Mouse (Mus musculus) liver, embryonic 14 days (tissue): ENCODE measurements around the gene Tbrg1. TPM values are rescaled to one million over a fixed set of nuclear protein-coding genes. Genes with fewer than 3 reads are reported as not detected.

Experiments
- polyA plus RNA-seq: library from polyadenylated mRNA; depleted of rRNA; stranded (reverse); fragments of >200 nt; gene quantifications from 2 replicates; pipeline ENCODE4 v1.2.3, GENCODE M21; 2012; rRNA removed

Gene Tbrg1
- polyA plus RNA-seq = 22.3 and 25.8 TPM in 2 replicates

DNA sequence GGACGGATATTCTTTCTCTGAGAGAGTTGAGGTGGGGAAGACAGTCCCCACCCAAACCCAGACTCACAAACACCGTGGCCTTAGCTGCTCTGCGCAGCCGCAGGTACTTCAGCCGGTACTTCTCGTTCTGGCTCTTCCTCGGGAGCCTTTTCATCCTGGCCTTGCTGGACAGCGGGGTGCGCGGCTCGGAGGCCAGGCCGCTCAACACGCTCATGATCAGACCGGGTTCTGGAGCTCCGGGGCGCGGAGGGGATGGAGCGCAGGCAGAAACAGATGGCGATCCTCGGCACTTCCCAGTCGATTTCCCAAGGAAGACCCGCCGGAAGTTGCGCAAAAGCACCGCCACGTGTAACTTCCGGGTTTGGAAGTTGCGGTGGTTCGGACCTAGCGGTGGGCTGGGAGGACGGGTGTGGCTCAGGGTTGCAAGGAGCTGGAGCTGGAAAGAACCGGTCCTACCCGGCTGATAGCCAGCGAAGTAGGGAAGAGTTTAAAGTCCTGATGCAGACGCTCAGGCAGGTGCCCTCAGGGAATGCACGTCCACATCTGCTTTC, at the start of gene Tbrg1:
Gene Tbrg1, minus strand, starts transcription at position 382 of the 551 bp plus-strand sequence.

GRCm38 (mm10) chr9:37669115-37669514, 12.0 kb upstream of the Tbrg1 start, which contains the start of gene Panx3:
Gene Panx3 (minus strand): TSS chr9:37669235.

DNA sequence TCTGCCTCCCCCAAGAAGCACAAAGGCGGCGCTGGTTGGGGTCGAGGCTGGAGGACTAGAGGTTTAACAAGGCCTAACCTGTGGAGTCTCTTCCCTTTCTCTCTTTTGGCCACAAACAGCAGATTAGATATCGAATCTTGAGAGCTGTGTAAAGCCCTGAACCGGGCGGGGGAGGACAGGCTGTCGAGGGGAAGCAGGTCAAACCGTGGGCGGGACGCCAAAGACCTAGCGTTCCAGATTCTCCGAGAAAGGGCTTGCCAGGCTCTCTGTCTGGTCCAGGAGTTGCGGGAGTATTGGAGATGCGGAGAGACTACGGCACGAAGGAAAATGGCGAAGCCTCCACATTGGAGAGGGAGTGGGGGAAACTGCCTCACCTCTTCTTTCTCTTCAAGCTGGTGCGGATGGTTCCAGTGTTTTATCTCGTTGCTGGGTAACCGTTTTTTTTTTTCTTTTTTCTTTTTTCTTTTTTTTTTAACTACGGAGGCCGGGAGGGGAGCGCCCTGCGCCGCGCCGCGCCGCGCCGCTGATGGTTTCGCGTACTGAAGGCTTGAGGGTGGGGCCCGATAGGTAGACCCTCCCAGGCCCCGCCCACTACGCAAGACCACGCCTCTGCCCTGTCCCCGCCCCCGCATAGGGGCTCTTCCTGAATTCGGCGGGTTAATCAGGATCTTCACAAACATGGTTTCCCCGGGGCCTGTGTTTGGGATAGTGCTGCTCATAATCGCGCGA, 43.8 kb downstream of the Tbrg1 start, which contains the start of gene Spa17:
Gene Spa17, minus strand, starts transcription at position 541 of the 729 bp plus-strand sequence.

Other genes starting within 250 kb of the Tbrg1 start
- 0.33 and 0.34 TPM in 2 replicates for gene Robo3, start 224.1 kb downstream of the Tbrg1 start, polyA plus RNA-seq
- gene Msantd2, start 168.0 kb downstream of the Tbrg1 start, polyA plus RNA-seq = 9.4 and 9.6 TPM in 2 replicates
- 6.6 and 7.5 TPM in 2 replicates for gene Esam, start 129.2 kb downstream of the Tbrg1 start, polyA plus RNA-seq
- gene Vsig2, start 118.1 kb downstream of the Tbrg1 start, polyA plus RNA-seq = 0.52 and 0.84 TPM in 2 replicates
- 6.7 and 8.0 TPM in 2 replicates for gene Nrgn, start 104.4 kb downstream of the Tbrg1 start, polyA plus RNA-seq
- 2.5 and 2.6 TPM in 2 replicates for gene Siae, start 101.6 kb downstream of the Tbrg1 start, polyA plus RNA-seq
- gene Spa17, start 43.6 kb downstream of the Tbrg1 start, polyA plus RNA-seq = 1.2 and 1.4 TPM in 2 replicates
- gene Panx3, start 11.9 kb upstream of the Tbrg1 start, polyA plus RNA-seq = not detected in 2 replicates
- gene Olfr160, start 58.9 kb upstream of the Tbrg1 start, polyA plus RNA-seq = not detected in 2 replicates
- gene Olfr874, start 87.8 kb upstream of the Tbrg1 start, polyA plus RNA-seq = not detected in 2 replicates
- not detected in 2 replicates for gene Olfr875, start 114.5 kb upstream of the Tbrg1 start, polyA plus RNA-seq
- gene Olfr876, start 145.7 kb upstream of the Tbrg1 start, polyA plus RNA-seq = not detected in 2 replicates
- not detected in 2 replicates for gene Olfr877, start 197.0 kb upstream of the Tbrg1 start, polyA plus RNA-seq
- not detected in 2 replicates for gene Olfr145, start 239.4 kb upstream of the Tbrg1 start, polyA plus RNA-seq